Mouse (Mus musculus) olfactory bulb, adult 2 months (tissue): ENCODE results near the gene Hnrnpa0.

Source experiments
- CTCF ChIP-seq: fragments of 200-500 bp; IDR thresholded peaks from 2 replicates; pipeline ENCODE4 v1.5.1; 2012; ENCODE audit warnings: low read depth, mild to moderate bottlenecking, low read length, moderate library complexity; ENCODE audit not compliant: insufficient read depth
- POLR2A ChIP-seq: fragments of 200-500 bp; IDR thresholded peaks from 2 replicates; pipeline ENCODE4 v1.6.1; 2012; ENCODE audit warnings: mild to moderate bottlenecking, low read depth, low read length, moderate library complexity; ENCODE audit not compliant: insufficient read depth

DNA sequence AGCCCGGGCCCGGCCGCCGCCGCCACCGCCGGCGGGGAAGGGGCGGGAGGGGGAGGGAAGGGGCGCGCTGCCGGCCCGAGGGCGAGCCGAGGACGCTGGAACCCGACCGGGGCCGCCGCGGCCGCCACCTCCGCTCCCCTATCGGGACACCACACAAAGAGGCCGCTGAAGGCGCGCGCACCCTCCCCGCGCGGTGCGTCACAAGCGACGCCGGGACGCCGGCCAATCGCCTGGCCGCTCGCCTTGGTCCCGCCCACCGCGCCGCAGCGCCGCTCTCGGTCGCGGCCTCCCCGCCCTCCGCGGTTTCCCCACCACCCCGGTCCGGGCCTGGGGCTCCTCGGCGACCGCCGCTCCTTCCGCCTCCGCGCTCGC lies at the start of gene Hnrnpa0:
- TF ChIP-seq POLR2A (peak; percentile 51; the same call in 1 of the 2 replicates), CTCF (no peak)
